Mouse (Mus musculus): ENCODE data around the gene Plcb2.

The Plcb2 gene

GRCm38 (mm10) chr2:118750476-118750875 is 22.2 kb upstream of the Plcb2 start:
- no peak for DNase-seq

GRCm38 (mm10) chr2:118749341-118749884 is 21.2 kb upstream of the Plcb2 start:
- no peak for DNase-seq

- DNase-seq, result peak; percentile 60 to 65
Measured at GRCm38 (mm10) chr2:118747301-118747960, 19.2 kb upstream of the Plcb2 start.

GRCm38 (mm10) chr2:118745915-118746901 is 18.0 kb upstream of the Plcb2 start:
- DNase-seq, result peak; percentile 50 to 72

- peak; percentile 89 to 94 for DNase-seq
Measured at GRCm38 (mm10) chr2:118745232-118745884, 17.1 kb upstream of the Plcb2 start, which contains the start of gene Inafm2. Gene Inafm2 (plus strand): TSS chr2:118745758.

GRCm38 (mm10) chr2:118744621-118745020 is 16.4 kb upstream of the Plcb2 start:
- DNase-seq, result no peak

- no peak for DNase-seq
Measured at GRCm38 (mm10) chr2:118743261-118743943, 15.2 kb upstream of the Plcb2 start.

GRCm38 (mm10) chr2:118741183-118741582 is 12.9 kb upstream of the Plcb2 start:
- DNase-seq, result no peak

- no peak for DNase-seq
Measured at GRCm38 (mm10) chr2:118740341-118740740, 12.1 kb upstream of the Plcb2 start.

- no peak for DNase-seq
Measured at GRCm38 (mm10) chr2:118733341-118733740, 5.1 kb upstream of the Plcb2 start.

- DNase-seq, result no peak
Measured at GRCm38 (mm10) chr2:118731981-118732380, 3.7 kb upstream of the Plcb2 start.

GRCm38 (mm10) chr2:118730622-118730915 is 2.3 kb upstream of the Plcb2 start:
- peak; percentile 87 to 89 for DNase-seq

- no peak for DNase-seq
Measured at GRCm38 (mm10) chr2:118729816-118730621, 1.8 kb upstream of the Plcb2 start.

- DNase-seq, result no peak
Measured at GRCm38 (mm10) chr2:118729194-118729593, 956 bp upstream of the Plcb2 start.

GRCm38 (mm10) chr2:118727911-118728310 is 327 bp downstream of the Plcb2 start:
- peak; percentile 50 to 58 for DNase-seq

GRCm38 (mm10) chr2:118726873-118727272 is 1.4 kb downstream of the Plcb2 start:
- DNase-seq, result no peak

- no peak for DNase-seq
Measured at GRCm38 (mm10) chr2:118725511-118725910, 2.7 kb downstream of the Plcb2 start.

GRCm38 (mm10) chr2:118723693-118724486 is 4.3 kb downstream of the Plcb2 start:
- DNase-seq, result no peak

GRCm38 (mm10) chr2:118716677-118717076 is 11.6 kb downstream of the Plcb2 start:
- no peak for DNase-seq

GRCm38 (mm10) chr2:118714230-118714629 is 14.0 kb downstream of the Plcb2 start:
- DNase-seq, result no peak

- DNase-seq, result no peak
Measured at GRCm38 (mm10) chr2:118713631-118714030, 14.6 kb downstream of the Plcb2 start.

All from kidney, postnatal 4 days (tissue).